Mouse (Mus musculus): ENCODE data around the gene Minos1. TPM values are rescaled to one million over a fixed set of nuclear protein-coding genes. Genes with fewer than 3 reads are reported as not detected.

Minos1 gene
- polyA plus RNA-seq, 1 experiment, result 37.7 TPM

DNA sequence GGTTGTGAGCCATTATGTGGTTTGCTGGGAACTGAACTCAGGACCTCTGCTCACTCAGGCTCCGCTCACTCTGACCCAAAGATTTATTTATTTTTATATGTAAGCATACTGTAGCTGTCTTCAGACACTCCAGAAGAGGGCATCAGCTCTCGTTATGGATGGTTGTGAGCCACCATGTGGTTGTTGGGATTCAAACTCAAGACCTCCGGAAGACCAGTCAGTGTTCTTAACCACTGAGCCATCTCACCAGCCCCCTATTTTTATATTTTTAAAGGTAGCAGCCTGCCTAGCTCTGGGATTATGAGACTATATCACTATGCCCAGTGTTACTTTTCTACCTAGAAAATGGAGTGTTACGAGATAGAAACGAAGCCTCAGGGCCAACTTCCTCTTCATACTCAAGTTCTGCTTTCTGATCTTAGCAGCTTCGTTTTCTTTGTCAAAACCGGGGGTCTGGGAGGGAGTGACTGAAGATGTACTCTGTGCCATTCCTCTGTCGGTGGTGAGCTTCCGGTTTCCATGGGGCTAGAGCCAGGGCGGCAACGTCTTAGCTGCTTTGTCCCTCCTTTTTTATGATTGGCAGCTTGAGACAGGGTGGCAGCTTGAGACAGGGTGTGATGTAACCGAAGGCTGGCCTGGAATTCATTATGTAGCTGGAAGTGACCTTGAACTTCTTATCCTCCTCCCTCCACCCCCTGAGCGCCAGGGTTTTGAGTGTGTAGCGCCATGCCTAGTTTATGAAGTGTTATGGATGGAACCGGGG lies 38.3 kb upstream of the Minos1 start:
- DNase-seq, result no peak

DNA sequence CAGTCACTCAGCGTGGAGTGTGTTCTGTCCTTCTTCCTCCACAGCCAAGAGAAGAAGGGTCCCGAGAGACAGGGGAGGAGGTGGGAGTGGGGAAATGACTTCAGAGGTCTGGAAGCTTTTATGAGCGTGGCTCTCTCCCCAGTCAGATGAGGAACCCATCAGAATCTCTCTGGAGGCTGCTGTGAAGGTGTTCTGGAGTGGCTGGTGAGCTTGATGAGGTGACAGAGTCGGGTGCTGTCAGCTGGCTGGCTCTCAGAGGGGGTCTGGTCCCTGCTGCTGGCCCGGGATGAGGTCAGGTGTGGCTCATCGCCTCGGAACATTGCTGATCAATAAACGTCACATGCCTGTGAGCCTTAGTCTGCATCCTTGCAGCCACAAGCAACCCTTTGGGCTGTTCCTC lies 36.2 kb upstream of the Minos1 start:
- Histone ChIP-seq H3K4me3 (replicated peaks; ENCODE audit: extremely low read depth, low read depth, low read length) (no peak overlapping the region), H3K4me1 (ENCODE audit: control insufficient read depth, insufficient read depth, low read length) (no peaks in the 10 kb centered on the region)
- TF ChIP-seq POLR2A (IDR thresholded peaks at IDR 0.05; ENCODE audit: borderline replicate concordance, extremely low read depth, low read depth, low read length) (no peak), CTCF (IDR thresholded peaks at IDR 0.05; ENCODE audit: insufficient read depth, low read length) (no peak)
- DNase-seq, result no peak
- 53% methylated on average over 8 of the region's 8 CpGs for WGBS

More for the DNA sequence above, 38.3 kb upstream of the Minos1 start:
- TF ChIP-seq POLR2A (IDR thresholded peaks at IDR 0.05; ENCODE audit: borderline replicate concordance, extremely low read depth, low read depth, low read length) (no peak), CTCF (IDR thresholded peaks at IDR 0.05; ENCODE audit: insufficient read depth, low read length) (no peak)
- 41% methylated on average over 15 of the region's 15 CpGs for WGBS
- H3K4me1 ChIP-seq (ENCODE audit: control insufficient read depth, insufficient read depth, low read length), result no peaks in the 10 kb centered on the region
- no peak overlapping the region for H3K4me3 ChIP-seq (replicated peaks; ENCODE audit: extremely low read depth, low read depth, low read length)

DNA sequence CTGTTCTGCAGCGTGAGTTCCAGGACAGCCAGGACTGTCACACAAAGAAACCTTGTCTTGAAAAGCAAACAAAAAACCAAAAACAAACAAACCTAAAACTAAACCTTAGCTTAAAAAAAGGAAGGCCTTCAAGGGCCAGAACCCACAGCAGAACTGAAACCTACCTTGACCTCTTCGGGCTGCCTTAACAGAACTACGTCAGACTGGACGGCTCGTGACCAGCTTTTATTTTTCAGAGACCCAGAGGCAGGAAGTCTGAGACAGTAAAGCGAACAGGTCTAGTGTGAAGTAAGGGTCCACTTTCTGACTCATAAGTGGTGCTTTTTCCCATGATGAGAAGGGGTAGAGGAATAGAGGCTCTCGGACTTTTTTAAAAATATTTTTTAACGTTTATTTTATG lies 35.3 kb upstream of the Minos1 start:
- 64% methylated on average over 8 of the region's 8 CpGs for whole genome bisulfite sequencing
- no peak for TF ChIP-seq POLR2A (IDR thresholded peaks at IDR 0.05; ENCODE audit: borderline replicate concordance, extremely low read depth, low read depth, low read length)
- no peak for TF ChIP-seq CTCF (IDR thresholded peaks at IDR 0.05; ENCODE audit: insufficient read depth, low read length)

GRCm38 (mm10) chr4:139165259-139165658 lies 34.3 kb upstream of the Minos1 start:
- H3K4me3 ChIP-seq (replicated peaks; ENCODE audit: extremely low read depth, low read depth, low read length), result no peak overlapping the region
- H3K4me1 ChIP-seq (ENCODE audit: control insufficient read depth, insufficient read depth, low read length), result no peaks in the 10 kb centered on the region
- WGBS, result 84% methylated on average over 8 of the region's 8 CpGs
- DNase-seq, result no peak
- TF ChIP-seq POLR2A (IDR thresholded peaks at IDR 0.05; ENCODE audit: borderline replicate concordance, extremely low read depth, low read depth, low read length) (no peak), CTCF (IDR thresholded peaks at IDR 0.05; ENCODE audit: insufficient read depth, low read length) (no peak)

More for the DNA sequence above, 35.3 kb upstream of the Minos1 start:
- H3K4me3 ChIP-seq (replicated peaks; ENCODE audit: extremely low read depth, low read depth, low read length), result no peak overlapping the region
- no peaks in the 10 kb centered on the region for H3K4me1 ChIP-seq (ENCODE audit: control insufficient read depth, insufficient read depth, low read length)
- DNase-seq, result no peak

GRCm38 (mm10) chr4:139164082-139164481 lies 33.2 kb upstream of the Minos1 start:
- Histone ChIP-seq H3K4me3 (replicated peaks; ENCODE audit: extremely low read depth, low read depth, low read length) (no peak overlapping the region), H3K4me1 (ENCODE audit: control insufficient read depth, insufficient read depth, low read length) (no peaks in the 10 kb centered on the region)
- TF ChIP-seq POLR2A (IDR thresholded peaks at IDR 0.05; ENCODE audit: borderline replicate concordance, extremely low read depth, low read depth, low read length) (no peak), CTCF (IDR thresholded peaks at IDR 0.05; ENCODE audit: insufficient read depth, low read length) (no peak)
- WGBS, result 88% methylated on average over 6 of the region's 6 CpGs
- DNase-seq, result no peak

DNA sequence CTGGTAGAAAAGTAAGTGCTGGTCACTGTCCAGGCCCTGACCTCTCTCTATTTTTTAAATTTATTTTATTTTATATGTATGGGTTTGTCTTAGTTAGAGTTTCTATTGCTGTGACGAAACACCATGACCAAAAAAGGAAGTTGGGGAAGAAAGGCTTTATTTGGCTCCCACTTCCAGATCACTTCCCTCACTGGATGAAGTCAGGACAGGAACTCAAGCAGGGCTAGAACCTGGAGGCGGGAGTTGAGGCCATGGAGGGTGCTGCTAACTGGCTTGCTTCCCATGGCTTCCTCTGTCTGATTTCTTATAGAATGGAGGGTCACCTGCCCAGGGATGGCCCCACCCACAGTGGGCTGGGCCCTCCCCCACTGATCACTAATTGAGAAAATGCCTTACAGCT lies 30.2 kb upstream of the Minos1 start:
- no peak for TF ChIP-seq POLR2A (IDR thresholded peaks at IDR 0.05; ENCODE audit: borderline replicate concordance, extremely low read depth, low read depth, low read length)
- no peak for TF ChIP-seq CTCF (IDR thresholded peaks at IDR 0.05; ENCODE audit: insufficient read depth, low read length)
- DNase-seq, result no peak
- Histone ChIP-seq H3K4me1 (ENCODE audit: control insufficient read depth, insufficient read depth, low read length) (no peaks in the 10 kb centered on the region), H3K4me3 (replicated peaks; ENCODE audit: extremely low read depth, low read depth, low read length) (no peak overlapping the region)
- 59% methylated on average over 2 of the region's 2 CpGs for WGBS

DNA sequence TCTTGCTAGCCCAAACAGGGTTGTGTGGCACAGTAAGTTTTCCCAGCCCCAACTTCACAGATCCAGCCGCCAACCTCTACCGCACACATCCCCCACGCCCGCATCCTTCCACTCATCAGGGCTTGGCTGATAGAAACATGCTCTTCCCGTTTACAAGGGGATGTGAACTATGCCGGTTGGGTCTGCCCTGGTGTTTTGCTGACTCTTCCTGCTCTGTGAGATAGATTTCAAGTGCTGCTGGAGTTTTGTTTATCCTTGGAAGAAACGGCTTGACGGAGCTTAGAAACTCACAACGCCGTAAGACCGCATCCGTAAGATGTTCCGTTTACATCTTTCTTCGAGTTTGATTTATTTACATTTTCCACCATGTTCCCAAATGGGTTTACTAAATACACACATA lies 27.4 kb upstream of the Minos1 start:
- Histone ChIP-seq H3K4me1 (ENCODE audit: control insufficient read depth, insufficient read depth, low read length) (0 out of 2 replicates have a peak, but pooled peaks cover 2% of the 10 kb centered on the region), H3K4me3 (replicated peaks; ENCODE audit: extremely low read depth, low read depth, low read length) (no peak overlapping the region)
- DNase-seq, result no peak
- TF ChIP-seq POLR2A (IDR thresholded peaks at IDR 0.05; ENCODE audit: borderline replicate concordance, extremely low read depth, low read depth, low read length) (no peak), CTCF (IDR thresholded peaks at IDR 0.05; ENCODE audit: insufficient read depth, low read length) (no peak)
- WGBS, result 36% methylated on average over 14 of the region's 14 CpGs

DNA sequence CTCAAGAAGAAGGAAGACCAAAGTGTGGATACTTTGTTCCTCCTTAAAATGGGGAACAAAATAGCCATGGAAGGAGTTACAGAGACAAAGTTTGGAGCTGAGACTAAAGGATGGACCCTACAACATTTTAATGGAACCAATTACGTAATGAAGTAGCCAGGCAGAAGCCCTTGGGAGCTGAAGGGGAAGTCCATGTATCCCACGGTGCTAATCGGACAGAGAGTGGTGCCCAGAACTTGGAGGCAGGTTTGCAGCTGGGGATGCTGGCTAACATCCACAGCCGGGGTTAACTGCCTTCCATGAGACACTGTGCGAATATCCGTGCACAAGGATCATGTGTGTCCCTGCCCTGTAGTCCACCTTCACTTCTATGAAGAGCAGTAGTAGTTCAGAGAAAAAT lies 25.6 kb upstream of the Minos1 start:
- Histone ChIP-seq H3K4me1 (ENCODE audit: control insufficient read depth, insufficient read depth, low read length) (0 out of 2 replicates have a peak, but pooled peaks cover 2% of the 10 kb centered on the region), H3K4me3 (replicated peaks; ENCODE audit: extremely low read depth, low read depth, low read length) (no peak overlapping the region)
- no peak for DNase-seq
- WGBS, result 89% methylated on average over 6 of the region's 6 CpGs
- TF ChIP-seq POLR2A (IDR thresholded peaks at IDR 0.05; ENCODE audit: borderline replicate concordance, extremely low read depth, low read depth, low read length), result no peak
- TF ChIP-seq CTCF (IDR thresholded peaks at IDR 0.05; ENCODE audit: insufficient read depth, low read length), result no peak

DNA sequence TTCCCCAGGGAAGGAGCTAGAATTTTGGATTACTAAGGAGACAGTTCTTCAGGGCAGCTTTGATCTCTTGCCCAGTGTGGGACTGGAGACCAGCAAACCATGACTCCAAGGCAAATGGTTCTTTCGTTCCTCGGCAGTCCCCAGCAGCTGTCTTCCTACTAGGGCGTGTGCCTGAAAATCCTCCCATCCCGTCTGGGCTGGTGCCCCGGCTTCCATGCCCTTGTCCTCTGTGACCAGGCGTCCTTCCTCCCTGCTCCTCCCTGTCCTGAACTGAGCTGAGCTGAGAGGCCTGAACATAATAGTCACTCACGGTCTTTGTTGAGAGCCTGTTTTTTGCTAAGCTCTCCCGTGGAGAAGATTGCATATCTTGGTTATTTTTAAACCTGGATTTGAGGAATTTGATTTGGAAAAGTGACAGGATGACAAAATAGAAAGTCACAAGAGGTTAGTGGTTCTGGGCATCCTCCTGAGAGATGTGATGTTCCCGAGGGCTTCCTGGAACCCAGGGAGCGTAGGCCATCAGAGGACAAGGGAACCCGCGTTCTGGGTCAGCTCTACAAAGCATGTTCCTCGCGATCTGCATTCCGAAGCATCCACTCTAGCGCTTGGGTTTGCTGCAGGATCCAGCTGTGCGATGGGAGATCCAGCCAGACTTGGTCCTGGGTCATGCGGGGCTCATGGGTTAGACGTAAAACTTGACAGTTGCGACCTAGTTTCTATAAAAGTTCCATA lies 23.8 kb upstream of the Minos1 start:
- TF ChIP-seq CTCF (IDR thresholded peaks at IDR 0.05; ENCODE audit: insufficient read depth, low read length), result no peak
- no peak; the same call in 1 of the 2 replicates for TF ChIP-seq POLR2A (IDR thresholded peaks at IDR 0.05; ENCODE audit: borderline replicate concordance, extremely low read depth, low read depth, low read length)
- H3K4me3 ChIP-seq (replicated peaks; ENCODE audit: extremely low read depth, low read depth, low read length), result no peak overlapping the region
- WGBS, result 52% methylated on average over 20 of the region's 20 CpGs
- no peak for DNase-seq
- 0 out of 2 replicates have a peak, but pooled peaks cover 2% of the 10 kb centered on the region for H3K4me1 ChIP-seq (ENCODE audit: control insufficient read depth, insufficient read depth, low read length)
